Mouse (Mus musculus) adrenal gland, postnatal 4 days (tissue): Measurements from ENCODE around the gene Erc2. TPM values are rescaled to one million over a fixed set of nuclear protein-coding genes. Genes with fewer than 3 reads are reported as not detected.
"Not testable (repeated sequence)": the region's sequence is repeated elsewhere in the genome, so short reads cannot be mapped to it uniquely, and the experiment has no call there.

Source experiments
- DNase-seq, 2 experiments: peaks; one replicate each; pipeline ENCODE4 v3.0.0; 2021 to 2022; ENCODE audit warnings: low spot score in 2 of 2, mixed read lengths in 2 of 2
- long read RNA-seq, 2 experiments: library from polyadenylated mRNA; stranded (forward); transcript quantifications; one replicate each; pipeline ENCODE4 v2.0.0; 2021
- total RNA-seq, 2 experiments: library from RNA; stranded (reverse); gene quantifications; 2 replicates each; pipeline ENCODE4 v1.2.3; 2021

Erc2 gene
- 10 to 100 TPM; 16.9 to 17.7 TPM for total RNA-seq
- long read RNA-seq, experiment 1, partial matches to known transcripts, result 2 of 7 reads
- long read RNA-seq, experiment 1, other reads (novel, unspliced or antisense), result 5 of 7 reads
- long read RNA-seq, experiment 2, partial matches to known transcripts, result 2 of 4 reads
- long read RNA-seq, experiment 2, other reads (novel, unspliced or antisense), result 2 of 4 reads

DNA sequence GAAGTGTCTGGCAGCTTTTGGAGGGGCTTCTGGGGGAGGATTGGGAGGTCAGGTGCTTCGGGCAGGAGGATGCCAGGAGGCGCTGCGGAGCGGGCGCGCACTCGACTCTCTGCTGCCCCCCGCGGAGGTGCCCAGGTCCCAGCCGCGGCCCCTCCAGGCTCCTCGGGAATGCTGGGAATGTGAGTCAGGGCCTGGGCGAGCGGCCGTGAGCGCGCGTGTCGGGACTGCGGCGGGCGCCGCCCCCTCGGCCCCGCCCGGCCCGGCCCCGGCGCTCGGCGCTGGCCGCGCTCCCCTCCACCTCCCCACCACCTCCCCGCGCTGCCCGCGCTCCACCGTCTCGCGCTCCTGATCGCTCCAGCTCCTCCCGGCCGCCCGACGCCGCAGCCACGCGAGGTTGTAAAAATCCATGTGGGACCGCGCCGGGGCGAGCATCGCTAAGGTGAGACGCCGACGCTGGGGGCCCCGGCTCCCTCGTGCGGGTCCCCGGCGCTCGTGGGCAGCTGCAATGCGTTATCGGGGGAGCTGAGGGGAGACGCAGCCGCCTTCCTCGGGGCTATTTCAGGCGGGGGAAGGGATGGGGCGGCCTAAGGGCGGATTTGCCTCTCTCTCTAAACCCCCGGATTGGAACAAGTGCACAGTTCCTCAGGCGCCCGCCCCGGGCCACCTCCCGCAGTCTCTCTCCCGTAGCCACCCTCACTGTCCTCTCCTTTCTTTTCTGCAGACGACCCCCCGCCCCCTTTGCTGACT lies at the start of gene Erc2:
Gene Erc2 (plus strand): TSS at position 253 of the 747 bp plus-strand sequence.
- DNase-seq, result peak; percentile 48 to 49

DNA sequence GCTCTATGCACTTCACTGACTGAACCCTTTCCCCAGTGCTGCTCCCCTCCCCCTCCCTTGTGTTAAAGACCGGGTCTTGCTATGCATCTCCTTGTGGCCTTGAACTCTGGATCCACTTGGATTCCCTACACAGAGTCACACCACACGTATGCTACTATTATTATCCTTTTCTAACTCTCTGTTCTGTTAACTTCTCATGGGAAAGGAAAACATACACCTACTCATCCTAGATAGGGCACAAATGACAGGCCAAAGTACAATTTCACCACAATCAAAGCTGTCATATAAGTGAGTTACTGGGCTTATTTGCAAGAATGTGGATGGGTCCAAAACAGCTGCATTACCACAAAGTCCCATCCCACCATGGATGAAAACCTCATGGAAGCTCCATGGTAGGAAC lies 43.8 kb upstream of the Erc2 start:
- no peak for DNase-seq

GRCm38 (mm10) chr14:27589616-27590015 lies 32.6 kb upstream of the Erc2 start:
- DNase-seq, result not testable (repeated sequence)

- no peak for DNase-seq
Measured at GRCm38 (mm10) chr14:27592163-27592562, 30.1 kb upstream of the Erc2 start.

- DNase-seq, result peak; percentile 58 to 67
Measured at GRCm38 (mm10) chr14:27596265-27596664, 26.0 kb upstream of the Erc2 start.

DNA sequence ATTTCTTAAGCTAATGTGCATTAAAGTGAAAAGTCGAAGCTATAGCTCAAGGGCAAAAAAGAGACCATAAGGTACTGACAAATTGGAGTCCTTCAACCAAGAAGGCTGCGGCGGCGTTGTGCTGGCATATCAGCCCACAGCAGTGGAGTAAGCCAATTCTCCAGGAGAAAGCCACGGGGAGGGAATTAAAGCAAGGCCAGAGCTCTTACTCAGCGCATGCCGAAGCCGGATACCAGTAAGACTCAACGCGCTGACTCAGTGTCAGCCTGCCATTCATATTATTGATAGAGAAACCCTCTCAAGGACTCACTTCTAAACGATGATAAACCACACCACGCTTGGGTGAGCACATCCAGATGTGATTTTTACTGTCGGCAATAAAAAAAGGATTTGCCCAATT lies 20.1 kb upstream of the Erc2 start:
- peak in 1 of 2 experiments; percentile 27 for DNase-seq

- DNase-seq, result no peak
Measured at GRCm38 (mm10) chr14:27607419-27607818, 14.8 kb upstream of the Erc2 start.

- no peak for DNase-seq
Measured at GRCm38 (mm10) chr14:27613766-27614165, 8.5 kb upstream of the Erc2 start.

GRCm38 (mm10) chr14:27617286-27617685 lies 4.9 kb upstream of the Erc2 start:
- no peak for DNase-seq

DNA sequence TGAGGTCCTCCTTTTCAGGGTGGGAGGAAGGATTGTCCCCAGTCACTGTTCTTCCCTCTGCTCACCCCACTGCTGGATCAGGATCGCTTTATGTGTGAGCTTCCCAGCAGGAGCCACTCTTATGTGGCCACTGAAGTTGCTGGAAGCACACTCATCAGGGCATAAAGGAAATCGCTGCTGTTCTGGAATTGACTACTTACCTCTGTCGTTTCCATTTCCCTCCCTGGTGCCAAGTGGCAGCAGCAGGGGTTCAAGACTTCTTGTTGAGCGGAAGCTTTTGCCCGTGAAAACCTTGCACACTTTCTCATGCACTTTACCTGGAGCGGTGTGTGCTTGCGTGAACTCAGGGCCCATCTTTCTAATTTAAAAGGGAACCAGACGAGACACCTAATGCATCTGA lies 652 bp upstream of the Erc2 start:
- no peak for DNase-seq

- no peak for DNase-seq
Measured at GRCm38 (mm10) chr14:27622923-27623219, 643 bp downstream of the Erc2 start.

DNA sequence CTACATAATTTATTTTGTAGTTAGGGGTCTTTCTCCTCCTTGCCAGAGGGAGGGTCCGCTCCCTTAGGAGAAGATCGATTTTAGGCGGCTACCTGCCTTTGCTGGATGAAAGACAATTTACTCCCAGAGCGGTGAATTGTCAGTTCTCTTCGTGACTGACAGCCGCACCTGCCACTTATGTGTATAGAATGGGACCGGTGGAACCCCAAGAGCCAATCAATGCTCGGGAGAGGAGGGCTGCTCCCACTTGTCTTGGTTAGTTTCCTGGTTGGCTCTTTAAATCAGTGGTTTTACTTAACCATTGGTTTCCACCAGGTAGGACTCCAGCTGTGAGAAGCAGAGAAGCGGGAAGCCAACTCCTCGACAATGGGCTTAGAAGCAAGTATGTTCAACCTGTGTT lies 1.1 kb downstream of the Erc2 start:
- DNase-seq, result peak in 1 of 2 experiments; percentile 15

DNA sequence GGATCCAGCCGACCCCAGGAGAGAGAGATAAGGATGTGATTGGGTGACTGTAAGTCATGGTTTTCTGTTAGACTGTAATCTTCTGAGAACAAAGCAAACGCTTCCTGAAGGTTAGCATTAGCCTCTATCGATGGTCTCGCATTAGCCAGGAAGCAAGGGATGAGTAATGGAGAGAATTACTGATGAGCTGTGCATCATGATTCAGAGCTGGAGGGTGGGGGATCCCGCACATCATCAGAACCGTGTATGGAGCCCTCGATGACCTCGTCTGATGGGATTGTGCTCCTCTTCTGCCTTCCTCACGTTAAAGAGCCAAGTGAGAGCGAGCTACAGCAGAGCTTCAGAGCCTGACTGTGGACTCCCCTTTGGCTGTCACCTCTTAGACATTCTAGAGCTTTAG lies 6.5 kb downstream of the Erc2 start:
- DNase-seq, result no peak

- no peak for DNase-seq
Measured at GRCm38 (mm10) chr14:27629369-27630012, 7.3 kb downstream of the Erc2 start.

GRCm38 (mm10) chr14:27630973-27631640 lies 8.9 kb downstream of the Erc2 start:
- no peak for DNase-seq

- no peak for DNase-seq
Measured at GRCm38 (mm10) chr14:27634761-27635160, 12.5 kb downstream of the Erc2 start.

DNA sequence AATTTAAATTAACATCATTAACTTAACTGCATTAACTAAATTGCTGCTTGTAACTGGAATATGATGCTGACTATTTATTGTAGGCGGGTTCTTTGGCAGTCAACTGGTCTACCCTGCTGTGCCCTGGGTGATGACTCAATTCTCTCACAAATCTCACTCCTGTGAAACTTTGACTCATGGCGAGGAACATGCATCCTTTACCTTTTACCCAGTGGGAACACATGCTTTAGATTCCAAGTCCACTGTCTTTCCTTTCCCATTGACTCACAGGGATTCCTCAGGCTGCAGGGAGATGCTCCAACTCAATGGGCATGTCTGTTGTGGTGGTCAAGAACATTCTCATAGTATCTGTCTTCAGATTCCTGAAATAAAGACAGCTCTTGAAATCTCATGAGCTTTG lies 14.3 kb downstream of the Erc2 start:
- DNase-seq, result no peak

DNA sequence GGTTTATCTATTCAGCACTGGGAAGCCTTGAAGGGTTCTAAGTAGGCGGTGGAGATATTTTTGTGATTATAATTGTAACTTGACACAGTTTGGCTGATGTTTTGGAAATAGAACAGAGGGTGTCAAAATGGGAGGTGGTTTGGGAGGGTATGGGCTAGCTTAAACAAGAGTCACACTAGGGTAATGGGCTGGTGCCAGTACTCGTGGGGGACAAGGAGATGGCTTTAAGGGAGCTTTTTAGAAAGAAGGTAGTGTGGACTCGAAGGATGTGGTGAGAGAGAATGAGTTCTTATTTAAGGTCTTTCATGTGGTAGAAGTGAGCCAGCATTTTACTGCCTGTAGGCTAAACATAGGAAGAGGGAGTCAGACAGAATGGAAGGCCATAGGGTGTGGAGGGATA lies 19.2 kb downstream of the Erc2 start:
- no peak for DNase-seq

- no peak for DNase-seq
Measured at GRCm38 (mm10) chr14:27642981-27643380, 20.8 kb downstream of the Erc2 start.

DNA sequence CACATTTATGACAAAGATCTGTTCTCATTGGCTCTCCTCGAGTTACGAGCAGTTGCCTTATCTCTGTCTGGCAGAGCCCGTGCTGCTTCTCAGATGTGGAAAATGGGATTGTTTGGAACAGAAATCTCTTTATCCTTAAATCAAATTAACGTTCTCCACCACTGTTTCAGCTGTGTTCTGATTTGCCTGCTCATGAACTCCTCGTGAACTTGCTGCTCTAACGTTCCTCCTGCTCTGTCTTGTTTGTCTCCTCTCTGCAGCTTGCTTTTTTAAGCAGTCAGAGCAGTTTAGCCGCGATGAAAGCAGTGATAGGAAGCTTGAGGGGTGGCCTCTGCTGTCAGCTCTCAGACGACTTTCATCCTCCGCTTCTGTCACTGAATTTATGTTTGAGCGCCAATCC lies 32.4 kb downstream of the Erc2 start:
- DNase-seq, result no peak

DNA sequence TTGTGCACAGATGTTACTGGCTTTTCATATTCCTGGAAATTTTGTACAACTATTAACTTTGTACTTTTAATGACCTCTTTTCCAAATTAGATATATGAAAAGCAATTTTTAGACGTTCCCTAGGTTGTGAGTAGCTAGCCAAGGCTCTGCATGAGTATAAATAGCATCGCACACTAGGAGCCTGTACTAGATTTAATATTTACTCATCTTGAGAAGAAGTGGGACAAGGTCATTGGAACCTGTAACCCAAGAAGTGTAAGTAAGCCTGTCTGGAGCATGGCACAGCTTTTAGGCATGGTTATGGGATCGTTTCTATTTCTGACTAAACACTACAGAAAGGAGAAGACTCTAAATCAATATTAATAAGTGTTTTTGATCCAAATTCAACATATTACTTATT lies 36.4 kb downstream of the Erc2 start:
- no peak for DNase-seq

GRCm38 (mm10) chr14:27661466-27661865 lies 39.2 kb downstream of the Erc2 start:
- no peak for DNase-seq
